Mouse (Mus musculus) embryo, embryonic 10.5 days (tissue): Measurements from ENCODE around the gene Parp3.
A peak's percentile ranks its signal among the peaks of the same experiment; 100 is the strongest.

Source experiments
- DNase-seq: peaks from one replicate; pipeline ENCODE4 v3.0.0-alpha.2; 2015; ENCODE audit warnings: low spot score

Parp3 gene

DNA sequence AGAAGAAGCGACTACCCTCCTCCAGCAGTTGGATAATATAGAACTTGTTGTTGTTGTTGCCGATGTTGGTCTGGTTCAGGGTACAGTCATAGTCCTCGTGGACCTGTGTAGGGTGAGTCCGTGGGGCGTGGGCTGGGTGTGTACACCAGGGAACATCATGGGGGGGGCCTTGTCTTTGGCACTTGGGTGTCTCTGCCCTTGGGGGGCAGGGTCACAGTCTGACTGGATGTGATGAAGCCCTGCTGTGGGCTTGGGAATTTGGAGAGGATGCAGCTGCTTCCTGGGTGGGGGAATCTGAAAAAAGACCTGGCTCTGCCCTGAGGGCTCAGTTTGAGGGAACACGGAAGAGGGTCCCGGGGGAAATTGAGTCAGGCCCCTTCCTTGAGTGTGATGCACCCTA, 1.7 kb downstream of the Parp3 start:
- no peak for DNase-seq

DNA sequence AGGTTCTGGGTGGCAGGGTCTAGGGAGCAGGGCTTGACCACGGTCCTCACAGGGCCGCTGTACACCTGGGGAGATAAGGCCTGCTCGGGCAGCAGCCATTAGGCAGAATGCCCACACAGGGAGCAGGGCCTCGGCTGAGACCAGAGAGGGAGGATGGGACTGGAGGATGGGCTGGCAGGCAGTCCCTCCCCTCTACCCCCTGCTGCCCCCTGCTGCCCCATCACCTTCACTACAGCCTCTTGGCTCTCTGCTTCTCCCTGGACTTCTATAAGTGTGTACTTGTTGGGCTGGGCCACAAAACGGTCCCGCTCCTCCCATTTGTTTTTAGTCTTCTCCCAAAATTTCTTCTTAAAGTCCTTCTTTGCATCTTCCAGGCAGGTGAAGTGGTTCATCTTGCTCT, 2.3 kb downstream of the Parp3 start:
- peak; percentile 86 for DNase-seq

DNA sequence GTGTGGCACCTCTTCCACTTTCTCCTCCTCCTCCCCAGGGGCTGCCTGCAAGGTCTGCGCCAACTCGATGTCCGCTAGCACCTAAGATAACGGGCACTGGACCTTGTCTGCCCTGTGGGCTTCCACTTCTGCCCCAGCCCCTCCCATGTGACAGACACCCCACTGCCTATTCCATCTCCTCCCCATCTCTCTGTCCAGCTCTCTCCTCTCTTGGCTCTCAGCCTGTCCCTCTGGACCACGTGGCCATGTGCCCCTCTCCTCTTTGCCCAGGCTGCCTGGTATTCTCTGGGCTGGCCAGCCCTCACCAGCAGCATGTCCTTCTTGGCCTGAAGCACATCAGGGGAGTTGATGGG, 3.0 kb downstream of the Parp3 start:
- DNase-seq, result no peak

DNA sequence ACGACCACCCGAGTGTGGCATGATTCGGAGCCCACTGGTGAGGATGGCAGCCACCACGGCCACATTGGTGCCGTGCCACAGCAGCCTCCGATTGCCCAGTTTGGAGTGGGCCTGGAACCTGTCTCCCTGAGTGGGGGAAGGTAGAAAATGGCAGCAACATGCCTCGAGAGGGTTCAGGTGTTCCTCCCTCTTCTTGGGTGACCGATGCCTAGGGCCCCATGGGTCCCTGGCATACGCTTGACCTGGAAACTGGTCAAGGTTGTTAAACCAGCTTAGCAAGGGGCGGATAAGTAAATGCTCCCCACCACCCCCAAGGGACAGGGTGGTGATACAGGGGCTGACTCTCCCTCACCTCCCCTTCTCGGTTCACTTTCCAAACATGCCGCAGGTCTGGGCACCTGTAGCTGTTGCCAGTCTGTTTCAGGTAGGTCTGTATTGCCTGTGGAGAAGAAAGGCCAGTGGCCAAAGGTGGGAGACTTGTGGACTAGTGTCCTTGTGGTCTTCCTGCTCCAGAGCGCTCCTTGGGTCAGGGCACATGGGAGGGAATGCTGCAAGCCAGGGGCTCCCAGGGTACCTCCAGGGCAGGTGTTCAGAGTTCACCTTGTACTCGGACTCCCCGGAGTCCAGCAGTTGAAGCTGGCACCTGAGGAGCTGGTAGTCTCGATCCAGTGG, 3.5 kb downstream of the Parp3 start:
- no peak for DNase-seq

DNA sequence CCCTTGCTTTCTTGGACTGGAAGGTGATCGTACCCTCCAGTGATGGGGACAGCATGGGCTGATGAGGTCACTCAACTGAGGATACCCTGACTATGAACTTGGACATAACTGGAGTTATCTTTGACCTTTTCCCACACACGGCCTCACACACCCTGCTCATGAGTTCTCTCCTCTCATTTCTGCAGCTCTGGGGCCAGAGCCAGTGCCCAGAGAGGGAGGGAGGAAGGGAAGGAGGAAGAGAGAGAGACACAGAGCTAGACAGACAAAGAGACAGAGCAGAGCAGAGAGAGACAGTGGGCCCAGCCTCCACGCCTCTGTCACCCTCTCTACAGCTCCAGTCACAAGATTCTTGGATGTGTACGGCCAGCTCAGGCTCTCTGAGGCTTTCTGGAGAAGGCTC, 4.4 kb downstream of the Parp3 start:
- DNase-seq, result no peak

DNA sequence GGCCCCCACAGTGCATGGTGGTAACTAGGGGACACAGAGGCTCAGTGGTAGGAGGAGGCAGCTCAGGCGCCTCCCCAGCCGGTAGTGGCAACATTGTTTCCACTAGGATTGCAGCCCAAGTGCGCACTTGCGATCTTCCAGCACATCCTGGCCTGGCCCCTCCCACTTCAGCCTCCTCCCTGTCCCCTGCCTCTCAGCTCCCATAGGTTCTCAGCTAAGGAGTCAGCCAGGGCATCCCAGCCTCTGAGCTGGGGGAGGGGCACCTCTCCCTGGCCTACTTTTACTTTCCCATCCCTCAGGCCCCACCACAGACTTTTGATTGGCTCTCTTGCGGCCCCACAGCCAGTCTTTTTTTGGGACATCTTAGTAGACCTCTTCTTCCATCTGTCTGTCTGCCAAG, 4.9 kb downstream of the Parp3 start:
- no peak for DNase-seq

DNA sequence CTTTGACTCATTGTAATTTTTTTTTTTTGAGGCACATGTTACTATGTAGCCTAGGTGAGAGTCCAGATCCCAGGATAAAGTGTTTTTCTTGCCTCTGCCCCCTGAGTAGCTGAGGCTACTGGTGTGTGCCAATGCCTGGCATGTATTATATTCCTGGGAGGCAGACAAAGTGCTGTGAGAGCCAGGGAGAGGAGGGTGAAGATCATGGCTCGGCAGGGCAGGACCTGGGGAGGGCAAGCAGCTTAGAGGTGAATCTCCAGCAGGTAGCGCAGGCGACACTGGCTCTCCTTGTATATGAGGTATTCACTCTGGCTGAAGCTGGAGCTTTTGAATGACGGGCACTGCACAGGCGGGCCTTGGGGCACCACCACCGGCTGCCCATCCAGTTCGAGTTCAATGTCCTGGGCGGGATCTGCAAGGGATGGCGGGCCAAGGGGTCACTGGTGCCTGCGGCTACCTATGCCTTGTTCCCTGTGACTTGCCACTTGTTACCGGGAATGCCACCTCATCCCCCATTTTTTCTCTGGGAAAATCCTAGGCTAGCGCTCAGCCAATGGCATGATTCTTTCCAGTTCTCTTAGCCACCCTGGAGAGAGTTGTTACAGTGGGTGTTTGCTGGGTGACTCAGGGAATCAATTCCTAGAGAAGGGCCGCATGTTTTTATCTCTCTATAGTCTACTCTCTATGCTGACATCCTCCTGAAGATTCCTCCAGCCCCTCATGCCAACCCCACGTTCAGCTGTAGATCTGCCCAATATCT, 5.6 kb downstream of the Parp3 start:
- DNase-seq, result no peak

DNA sequence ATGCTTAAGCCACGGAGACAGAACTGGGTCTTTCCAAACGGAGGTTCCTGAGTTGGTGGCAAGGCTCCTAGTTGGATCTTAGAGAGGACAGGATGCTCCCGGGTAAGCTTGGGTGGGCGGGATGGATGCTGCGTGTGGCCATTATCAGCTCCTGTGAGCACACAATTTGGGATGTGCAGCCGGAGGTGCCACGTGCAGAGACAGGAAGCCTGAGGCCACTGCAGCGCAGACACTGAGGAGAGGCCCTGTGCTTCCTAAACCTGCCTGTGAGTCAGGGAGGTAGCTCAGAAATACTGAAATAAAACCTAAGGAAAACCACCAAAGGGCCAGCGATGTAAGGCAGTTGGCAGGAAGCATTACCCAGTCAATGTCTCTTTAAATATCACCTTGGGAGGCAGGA, 7.0 kb downstream of the Parp3 start:
- DNase-seq, result no peak

DNA sequence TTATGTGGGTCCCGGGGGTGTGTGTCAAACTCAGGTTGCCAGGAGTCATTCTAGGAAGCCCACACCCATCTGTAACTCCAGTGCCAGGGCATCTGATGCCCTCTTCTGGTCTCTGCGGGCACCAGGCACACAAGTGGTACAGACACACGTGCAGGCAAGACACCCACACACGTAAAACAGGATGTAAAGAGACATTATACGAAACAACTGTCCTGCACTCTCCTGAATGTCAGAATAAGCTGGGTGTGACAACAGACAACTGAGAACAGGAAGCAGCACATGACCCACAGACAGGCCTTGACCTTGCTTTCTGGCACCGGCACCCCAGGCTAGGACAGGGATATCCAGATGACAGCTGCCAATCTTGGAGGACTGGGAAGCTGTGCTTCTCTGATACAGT, 7.4 kb downstream of the Parp3 start:
- no peak for DNase-seq

DNA sequence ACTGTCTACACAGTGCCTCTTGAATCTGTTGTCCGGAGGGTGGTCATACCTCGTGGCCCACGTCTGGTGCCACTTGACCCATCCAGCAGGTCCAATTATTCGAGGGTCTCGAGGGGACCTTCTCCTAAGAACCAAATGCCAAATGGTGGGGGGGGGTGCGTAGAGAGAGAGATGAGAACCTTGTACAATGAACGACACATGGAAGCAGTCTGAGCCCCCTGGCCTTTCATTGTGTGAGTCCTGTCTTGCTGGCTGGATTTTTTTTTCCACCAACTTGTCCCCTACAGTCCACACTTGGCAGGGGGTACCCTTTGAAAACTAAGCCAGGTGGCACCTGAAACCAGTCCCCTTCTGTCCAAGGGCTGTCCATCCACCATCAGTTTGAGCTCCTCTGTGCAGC, 9.0 kb downstream of the Parp3 start:
- no peak for DNase-seq

DNA sequence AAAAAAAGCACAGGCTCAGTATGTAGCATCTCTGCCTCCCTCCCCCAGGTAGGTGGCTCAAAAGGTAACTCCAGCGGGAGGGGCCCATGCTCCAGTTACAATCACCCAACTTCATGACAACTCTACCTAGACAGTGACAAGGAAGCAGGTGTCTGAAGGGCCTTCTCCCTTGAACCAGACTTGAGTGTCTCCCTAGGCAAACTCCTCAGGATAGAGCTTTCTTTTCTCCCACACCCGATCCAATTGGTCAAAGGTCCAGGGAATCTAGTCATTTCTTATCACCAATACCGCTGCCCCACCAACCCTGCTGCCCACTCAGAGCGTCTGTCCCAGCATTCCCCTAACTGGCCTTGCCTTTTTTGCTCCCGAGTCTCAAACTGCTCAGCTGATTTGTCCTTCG, 10.0 kb downstream of the Parp3 start:
- DNase-seq, result no peak

DNA sequence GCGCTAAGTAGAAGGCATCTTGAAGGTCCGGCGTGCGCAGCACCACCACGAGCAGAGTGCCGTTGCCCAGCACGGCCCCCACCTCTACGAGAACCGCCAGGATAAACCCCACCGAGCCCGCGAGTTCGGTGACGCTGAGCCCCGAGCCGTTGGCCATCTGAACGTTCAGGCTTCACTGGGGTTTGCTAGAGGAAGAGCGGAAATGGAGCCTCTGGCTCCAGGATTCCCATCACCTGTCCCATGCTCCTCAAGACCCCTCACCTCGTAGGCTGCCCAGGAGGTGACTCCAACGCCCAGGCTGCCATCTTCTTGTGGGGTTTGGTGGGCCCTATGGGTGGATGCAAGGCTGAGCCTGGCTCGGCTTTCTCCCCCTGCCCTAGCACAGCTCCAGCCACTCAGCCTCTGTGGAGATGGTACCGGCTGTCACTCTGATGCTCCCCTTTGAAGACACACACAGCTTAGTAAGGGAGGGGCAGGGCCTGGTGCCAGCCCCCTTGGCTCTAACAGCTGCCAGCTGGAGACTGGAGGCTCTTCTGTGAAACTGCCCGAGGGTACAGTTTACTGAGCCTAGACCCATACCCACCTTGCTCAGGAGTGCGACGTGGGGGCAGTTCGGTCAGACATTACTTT, 11.1 kb downstream of the Parp3 start, which contains the start of gene Gpr62:
Gene Gpr62, minus strand, starts transcription at position 368 of the 630 bp plus-strand sequence.
- no peak for DNase-seq

DNA sequence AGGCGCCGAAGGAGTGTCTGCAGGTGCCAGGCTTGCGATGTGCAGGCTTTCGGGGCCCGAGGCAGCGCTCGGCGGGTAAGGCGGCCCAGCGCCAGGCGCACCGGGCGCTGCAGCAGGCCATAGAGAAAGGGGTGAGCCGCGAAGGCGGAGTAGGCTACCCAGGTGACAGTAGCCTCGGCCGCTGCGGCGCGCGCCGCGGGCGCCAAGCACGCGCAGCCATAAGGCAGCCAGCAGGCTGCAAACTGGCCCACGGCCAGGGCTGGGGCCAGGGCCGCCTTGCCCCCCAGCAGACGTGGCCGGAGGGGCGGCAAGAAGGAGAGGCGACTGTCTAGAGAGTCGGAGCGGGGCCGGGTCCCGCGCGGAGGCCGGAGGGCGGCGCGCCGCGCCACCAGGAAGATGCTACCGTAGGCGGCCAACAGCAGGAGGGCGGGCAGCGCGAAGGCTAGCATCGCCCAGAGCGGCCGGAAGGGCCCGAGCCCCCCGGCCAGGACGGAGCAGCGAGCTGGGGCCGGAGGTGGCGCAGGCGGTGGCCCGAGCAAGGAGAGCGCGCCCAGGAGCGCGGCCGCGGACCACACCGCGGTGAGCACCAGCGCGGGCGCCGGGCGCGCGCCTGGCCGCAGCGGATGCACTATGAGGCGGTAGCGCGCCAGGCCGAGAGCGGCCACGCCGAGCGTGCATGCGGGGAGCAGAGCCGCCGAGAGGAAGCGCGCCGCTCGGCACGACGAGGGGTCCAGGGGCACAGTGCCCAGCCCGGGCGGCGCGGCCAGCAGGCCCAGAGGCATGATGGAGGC, 11.8 kb downstream of the Parp3 start:
- DNase-seq, result peak; percentile 78

DNA sequence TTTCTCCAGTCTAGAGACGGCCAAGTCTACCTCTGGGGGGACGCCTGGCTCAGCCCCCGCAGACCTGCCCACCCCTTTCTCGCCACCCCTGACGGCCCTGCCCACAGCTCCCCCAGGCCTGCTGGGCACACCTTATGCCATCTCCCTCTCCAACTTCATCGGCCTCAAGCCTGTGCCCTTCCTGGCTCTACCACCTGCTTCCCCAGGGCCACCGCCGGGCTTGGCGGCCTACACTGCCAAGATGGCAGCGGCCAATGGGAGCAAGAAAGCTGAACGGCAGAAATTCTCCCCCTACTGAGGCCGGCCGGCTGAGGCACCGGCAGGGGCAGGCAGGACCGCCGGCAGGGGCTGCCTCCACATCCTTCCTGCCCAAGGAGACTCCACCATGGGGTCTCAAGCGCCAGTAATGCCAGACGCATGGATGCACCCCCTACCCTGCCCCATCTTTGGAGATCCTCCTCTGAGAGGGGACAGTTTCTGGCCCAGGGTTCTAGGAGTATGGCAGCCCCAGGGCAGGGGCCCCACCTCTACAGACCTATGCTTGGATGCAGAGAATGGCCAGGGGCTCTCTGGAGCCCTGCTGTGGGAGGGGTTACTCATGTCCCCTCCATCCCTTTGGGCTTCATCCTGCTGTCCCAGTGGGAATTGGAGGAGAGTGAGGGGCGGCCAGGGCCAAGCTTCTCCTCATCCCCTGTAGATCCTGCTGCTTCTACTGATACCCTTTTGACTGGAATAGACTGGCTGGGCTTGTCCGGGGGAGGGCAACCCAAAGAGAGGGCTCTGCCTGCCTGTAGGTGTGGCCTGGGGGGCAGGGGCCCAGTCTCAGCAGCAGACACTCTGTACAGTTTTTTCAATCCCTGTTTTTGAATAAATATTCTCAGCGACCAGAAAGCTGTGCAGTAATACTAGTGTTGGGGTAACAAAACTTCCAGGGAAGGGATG, 13.4 kb downstream of the Parp3 start:
- DNase-seq, result no peak

DNA sequence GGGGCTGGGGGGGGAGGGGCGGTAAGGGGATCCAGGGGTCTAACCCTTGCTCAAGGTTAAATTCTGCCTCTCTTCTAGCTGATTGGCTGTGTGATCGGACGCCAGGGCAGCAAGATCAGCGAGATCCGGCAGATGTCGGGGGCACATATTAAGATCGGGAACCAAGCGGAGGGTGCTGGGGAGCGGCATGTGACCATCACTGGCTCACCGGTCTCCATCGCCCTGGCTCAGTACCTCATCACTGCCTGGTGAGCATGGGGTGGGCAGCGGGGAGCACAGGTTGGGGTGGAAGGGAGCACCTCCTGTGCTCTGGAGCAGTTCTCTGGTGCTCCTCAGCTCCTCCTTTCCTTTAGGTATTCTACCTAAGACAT, 14.3 kb downstream of the Parp3 start:
- no peak for DNase-seq

DNA sequence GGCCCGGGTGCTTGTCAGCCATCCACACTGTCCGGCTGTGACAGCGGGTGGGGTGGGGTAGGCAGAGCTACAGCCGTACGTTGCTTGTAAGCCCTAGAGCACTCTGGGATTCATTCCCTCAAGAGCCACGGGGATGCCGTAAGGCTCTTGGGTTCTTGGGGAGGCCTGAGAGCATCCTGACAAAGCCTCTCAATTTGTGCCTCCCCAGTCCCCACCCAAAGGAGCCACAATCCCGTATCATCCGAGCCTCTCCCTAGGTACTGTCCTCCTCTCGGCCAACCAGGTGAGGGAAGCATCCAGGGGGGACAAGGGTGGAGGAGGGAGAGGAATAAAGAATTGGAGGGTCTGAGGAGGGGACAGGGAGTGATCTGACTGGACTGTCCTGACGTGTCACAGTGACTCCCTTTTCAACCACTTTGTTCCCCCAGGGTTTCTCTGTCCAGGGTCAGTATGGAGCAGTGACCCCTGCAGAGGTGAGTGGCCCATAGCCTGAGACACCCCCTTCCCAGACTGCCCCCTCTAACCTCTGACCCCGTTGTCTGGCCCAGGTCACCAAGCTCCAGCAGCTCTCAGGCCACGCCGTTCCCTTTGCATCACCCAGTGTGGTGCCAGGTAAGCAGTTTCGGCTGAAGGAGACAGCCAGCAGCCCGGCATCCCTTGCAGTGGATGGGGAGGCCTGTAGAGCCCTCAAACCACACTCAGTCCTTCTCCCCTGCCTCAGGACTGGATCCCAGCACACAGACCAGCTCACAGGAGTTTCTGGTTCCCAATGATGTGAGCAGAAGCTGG, 14.9 kb downstream of the Parp3 start:
- DNase-seq, result no peak

DNA sequence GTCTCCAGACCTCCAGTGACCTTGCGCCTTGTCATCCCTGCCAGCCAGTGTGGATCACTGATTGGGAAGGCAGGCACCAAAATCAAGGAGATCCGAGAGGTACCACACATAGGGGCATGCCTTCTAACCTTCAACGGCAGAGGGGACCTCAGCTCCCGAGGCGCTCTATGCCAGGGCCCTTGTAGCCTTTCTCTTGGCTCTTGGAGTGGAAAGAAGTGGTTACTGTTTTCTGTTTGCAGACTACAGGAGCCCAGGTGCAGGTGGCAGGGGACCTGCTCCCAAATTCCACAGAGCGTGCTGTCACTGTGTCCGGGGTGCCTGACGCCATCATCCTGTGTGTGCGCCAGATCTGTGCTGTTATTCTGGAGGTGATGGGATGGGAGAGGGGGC, 15.7 kb downstream of the Parp3 start:
- no peak for DNase-seq

DNA sequence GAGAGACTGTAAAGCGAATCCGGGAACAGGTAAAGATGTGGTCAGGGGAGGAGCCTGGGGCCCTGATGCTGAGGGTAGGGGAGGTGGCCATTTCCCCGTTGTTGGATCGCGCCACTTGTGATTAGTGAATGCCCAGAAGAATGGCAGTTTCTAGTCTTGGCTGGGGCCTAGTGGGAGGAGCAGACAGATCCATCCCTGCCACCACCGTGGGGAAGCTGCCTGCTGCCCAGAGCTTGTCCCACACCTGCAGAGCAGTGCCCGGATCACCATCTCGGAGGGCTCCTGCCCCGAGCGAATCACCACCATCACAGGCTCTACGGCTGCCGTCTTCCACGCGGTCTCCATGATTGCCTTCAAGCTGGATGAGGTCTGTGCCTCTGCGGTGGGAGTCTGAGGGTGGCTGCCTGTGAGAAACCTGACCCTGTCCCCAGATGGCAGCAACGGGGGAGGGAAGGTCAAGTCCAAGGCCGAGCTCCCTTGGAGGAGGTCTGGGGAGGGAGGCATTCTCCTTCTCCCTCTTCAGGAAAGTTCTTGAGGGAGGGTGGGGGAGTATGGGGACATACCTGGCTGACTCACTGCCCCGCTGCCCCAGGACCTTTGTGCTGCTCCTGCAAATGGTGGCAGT, 16.2 kb downstream of the Parp3 start:
- DNase-seq, result no peak

DNA sequence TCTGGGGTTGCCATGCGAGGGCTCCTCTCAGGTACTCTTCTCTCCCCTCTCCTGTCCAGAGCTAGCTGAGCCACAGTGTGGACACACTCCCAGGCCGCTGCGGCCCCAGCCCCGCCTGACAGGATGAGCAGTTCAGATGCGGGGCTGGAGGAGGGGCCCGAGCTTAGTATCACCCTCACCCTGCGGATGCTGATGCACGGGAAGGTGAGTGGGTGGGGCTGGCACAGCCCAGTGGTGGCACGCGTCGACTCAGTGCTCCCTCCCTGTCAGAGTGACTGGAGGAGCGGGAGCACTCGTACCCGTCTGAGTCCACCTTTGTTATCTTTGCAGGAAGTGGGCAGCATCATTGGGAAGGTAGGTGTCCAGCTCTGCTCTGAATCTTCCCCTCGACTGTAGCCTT, 16.8 kb downstream of the Parp3 start:
- no peak for DNase-seq

DNA sequence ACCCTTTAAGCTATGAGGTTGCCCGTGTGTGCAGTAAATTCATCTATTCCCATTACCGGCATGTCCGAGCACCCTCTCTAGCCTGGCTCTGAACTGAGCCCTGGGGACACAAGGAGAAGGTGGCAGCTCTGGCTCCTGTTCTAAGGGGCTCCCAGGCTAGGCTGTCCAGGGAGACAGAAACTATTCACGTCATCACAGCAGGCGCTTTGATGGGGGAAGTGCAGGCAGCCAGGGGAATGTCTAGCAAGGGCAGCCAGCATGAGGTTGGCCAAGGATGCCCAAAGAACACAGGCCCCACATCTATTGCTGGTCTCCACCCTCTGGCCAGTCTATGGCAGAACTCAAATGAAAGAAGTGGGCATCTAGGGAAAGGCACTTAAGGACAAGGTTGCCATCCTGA, 18.8 kb downstream of the Parp3 start:
- DNase-seq, result no peak
